ENCODE assay signal across 9 mouse cellular contexts in the genomic region with DNA sequence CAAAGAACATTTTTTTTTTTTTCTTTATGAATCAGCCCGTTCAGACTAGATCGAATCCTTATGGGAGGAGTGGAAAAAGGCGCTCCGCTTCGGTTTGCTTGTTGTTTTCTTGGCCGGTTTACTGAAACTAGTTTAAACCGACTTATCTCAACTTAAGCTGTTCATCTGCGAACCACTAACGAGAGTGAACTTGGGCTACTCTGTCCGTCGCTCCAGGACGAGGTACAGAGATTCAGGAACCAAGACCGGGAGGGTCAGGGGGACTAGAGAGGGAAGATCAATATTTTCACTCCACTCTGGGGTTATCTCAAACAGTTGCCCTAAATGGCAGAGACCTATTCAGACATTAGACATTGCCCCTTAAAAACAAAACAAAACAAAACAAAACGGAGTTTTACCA. TPM values are rescaled to one million over a fixed set of nuclear protein-coding genes. Genes with fewer than 3 reads are reported as not detected.
DNase-seq lines count a peak whose midpoint lies in the region; ATAC-seq lines count a peak whose summit lies in the region.
"Had no signal": no experiment of that assay in that cellular context is flagged by ENCODE, and none has a peak within 500 bp of the region (broad histone marks: within the 10 kb centered on the region; RNA-seq: fewer than 3 reads in every experiment).

No protein-coding gene starts in this region.

- peaks cover 18% of the 10 kb centered on the region for H3K36me3 ChIP-seq in lung, embryonic 15.5 days
- H3K36me3 ChIP-seq in macrophage (ENCODE audit: inconsistent target), result no peaks in the 10 kb centered on the region; the same call in 1 of the 2 replicates

- peaks cover 8% of the 10 kb centered on the region for H3K4me1 ChIP-seq in lung, embryonic 15.5 days

- no peaks in the 10 kb centered on the region for H3K27me3 ChIP-seq in lung, embryonic 15.5 days

- DNase-seq in lung, postnatal 10 days, result no peak
- DNase-seq in c-Kit-positive CD71-positive TER-119-positive erythroid progenitor cells, embryonic 14.5 days (ENCODE audit: low spot score), result peak; percentile 48
- DNase-seq in ovary, postnatal 14 days (ENCODE audit: low spot score), result no peak
- DNase-seq in retina, embryonic 14.5 days (ENCODE audit: low spot score), result no peak
- DNase-seq in kidney, postnatal 14 days, result no peak

- WGBS in lung, embryonic 15.5 days, result under 1% methylated on average over 14 of the region's 14 CpGs
- 3% methylated on average over 14 of the region's 14 CpGs for WGBS in macrophage (ENCODE audit: missing documents)

- peak overlapping the region; percentile 96; the same call in 1 of the 2 replicates for H3K27ac ChIP-seq in lung, embryonic 15.5 days
- peak overlapping the region; percentile 81 for H3K27ac ChIP-seq in macrophage

- ATAC-seq in lung, embryonic 15.5 days (ENCODE audit: borderline replicate concordance, extremely low read depth, low FRiP score, low TSS enrichment), result no peak; the same call in 1 of the 2 replicates
- peak; percentile 2 to 27; a peak in 3 of 4 replicates for ATAC-seq in hematopoietic stem cell, adult 5-6 weeks (replicated peaks in 1 of 2; ENCODE audit: insufficient read depth in 1 of 2, low FRiP score in 2 of 2, low TSS enrichment in 1 of 2, low read depth in 1 of 2, poor library complexity in 2 of 2, severe bottlenecking in 2 of 2)

- H3K9ac ChIP-seq in lung, embryonic 15.5 days, result peak overlapping the region; percentile 44

- H3K4me2 ChIP-seq in lung, embryonic 15.5 days, result peak overlapping the region; percentile 69

- peak overlapping the region; percentile 76 for H3K4me3 ChIP-seq in lung, embryonic 15.5 days
- H3K4me3 ChIP-seq in macrophage (ENCODE audit: inconsistent target), result peak overlapping the region; percentile 87

- no peaks in the 10 kb centered on the region for H3K9me3 ChIP-seq in lung, embryonic 15.5 days

- H3K79me2 ChIP-seq in macrophage (ENCODE audit: inconsistent target), result peaks cover 19% of the 10 kb centered on the region

RNA-seq across cellular contexts. Expression of a gene that starts 0.5 kb away (rescaled TPM):
- polyA plus RNA-seq in lung, embryonic 15.5 days (2015; fragmentation: Nextera tagmentation; extraction: Ambion mirVana), result 34.8 and 39.7 TPM in 2 replicates
- total RNA-seq in hematopoietic stem cell, adult 5-6 weeks (2017), result 30.7 and 32.0 TPM in 2 replicates
- total RNA-seq in macrophage (2018; cell fraction: chromatin; rRNA removed), result 10 to 100 TPM in 16 of 26 experiments, 1 to 10 TPM in 10; 1.4 to 24.1 (median 13.8) TPM
- total RNA-seq in macrophage (2018; cell fraction: cytosol; rRNA removed), result 10 to 100 TPM; 13.1 to 24.4 (median 19.1) TPM
- 10 to 100 TPM in 18 of 26 experiments, 1 to 10 TPM in 8; 6.2 to 25.2 (median 13.2) TPM for total RNA-seq in macrophage (2018; cell fraction: nucleus; rRNA removed)
- polyA plus RNA-seq in macrophage (2018), result 17.0 to 24.0 TPM (median 19.8 TPM) in 3 replicates

RNA-seq across cellular contexts. Expression of a gene that starts 0.9 kb away (rescaled TPM):
- polyA plus RNA-seq in lung, embryonic 15.5 days (2015; fragmentation: Nextera tagmentation; extraction: Ambion mirVana), result 32.1 and 32.7 TPM in 2 replicates
- total RNA-seq in hematopoietic stem cell, adult 5-6 weeks (2017), result 45.8 and 49.4 TPM in 2 replicates
- 1 to 10 TPM in 18 of 26 experiments, under 1 TPM in 3, not detected in 5; 0.33 to 4.2 (median 2.2) TPM for total RNA-seq in macrophage (2018; cell fraction: chromatin; rRNA removed)
- total RNA-seq in macrophage (2018; cell fraction: cytosol; rRNA removed), result 1 to 10 TPM; 1.1 to 4.1 (median 2.5) TPM
- total RNA-seq in macrophage (2018; cell fraction: nucleus; rRNA removed), result 1 to 10 TPM in 19 of 26 experiments, under 1 TPM in 5, not detected in 2; 0.47 to 7.4 (median 1.8) TPM
- polyA plus RNA-seq in macrophage (2018), result 1.1 to 7.5 TPM (median 6.7 TPM) in 3 replicates

RNA-seq across cellular contexts. Expression of a gene that starts 19.8 kb away (rescaled TPM):
- polyA plus RNA-seq in lung, embryonic 15.5 days (2015; fragmentation: Nextera tagmentation; extraction: Ambion mirVana), result not detected in 2 replicates
- not detected in 2 replicates for total RNA-seq in hematopoietic stem cell, adult 5-6 weeks (2017)
- total RNA-seq in macrophage (2018; cell fraction: chromatin; rRNA removed), result not detected
- total RNA-seq in macrophage (2018; cell fraction: cytosol; rRNA removed), result not detected
- not detected for total RNA-seq in macrophage (2018; cell fraction: nucleus; rRNA removed)
- polyA plus RNA-seq in macrophage (2018), result not detected in 3 replicates
- polyA plus RNA-seq: gonadal fat pad, adult 2 months had no signal

RNA-seq across cellular contexts. Expression of a gene that starts 53.6 kb away (rescaled TPM):
- 4.6 and 4.8 TPM in 2 replicates for polyA plus RNA-seq in lung, embryonic 15.5 days (2015; fragmentation: Nextera tagmentation; extraction: Ambion mirVana)
- 4.8 and 10.0 TPM in 2 replicates for total RNA-seq in hematopoietic stem cell, adult 5-6 weeks (2017)
- total RNA-seq in macrophage (2018; cell fraction: chromatin; rRNA removed), result 1 to 10 TPM in 23 of 26 experiments, under 1 TPM in 2, not detected in 1; 0.63 to 8.1 (median 2.6) TPM
- total RNA-seq in macrophage (2018; cell fraction: cytosol; rRNA removed), result 1 to 10 TPM in 1 of 26 experiments, under 1 TPM in 25; 0.22 to 1.3 (median 0.48) TPM
- total RNA-seq in macrophage (2018; cell fraction: nucleus; rRNA removed), result 1 to 10 TPM in 18 of 26 experiments, under 1 TPM in 7, not detected in 1; 0.25 to 7.1 (median 1.9) TPM
- 0.32 to 0.90 TPM (median 0.55 TPM) in 3 replicates for polyA plus RNA-seq in macrophage (2018)
